Mouse (Mus musculus) ovary, adult 2 months (tissue): Measurements from ENCODE around the gene Ttc32. TPM values are rescaled to one million over a fixed set of nuclear protein-coding genes. Genes with fewer than 3 reads are reported as not detected.

Experiments used
- polyA plus RNA-seq: library from polyadenylated mRNA; depleted of rRNA; stranded (reverse); fragments of >200 nt; gene quantifications from 2 replicates; pipeline ENCODE4 v1.2.3, GENCODE M21; 2012; rRNA removed

The Ttc32 gene
- 10.6 and 10.8 TPM in 2 replicates for polyA plus RNA-seq

DNA sequence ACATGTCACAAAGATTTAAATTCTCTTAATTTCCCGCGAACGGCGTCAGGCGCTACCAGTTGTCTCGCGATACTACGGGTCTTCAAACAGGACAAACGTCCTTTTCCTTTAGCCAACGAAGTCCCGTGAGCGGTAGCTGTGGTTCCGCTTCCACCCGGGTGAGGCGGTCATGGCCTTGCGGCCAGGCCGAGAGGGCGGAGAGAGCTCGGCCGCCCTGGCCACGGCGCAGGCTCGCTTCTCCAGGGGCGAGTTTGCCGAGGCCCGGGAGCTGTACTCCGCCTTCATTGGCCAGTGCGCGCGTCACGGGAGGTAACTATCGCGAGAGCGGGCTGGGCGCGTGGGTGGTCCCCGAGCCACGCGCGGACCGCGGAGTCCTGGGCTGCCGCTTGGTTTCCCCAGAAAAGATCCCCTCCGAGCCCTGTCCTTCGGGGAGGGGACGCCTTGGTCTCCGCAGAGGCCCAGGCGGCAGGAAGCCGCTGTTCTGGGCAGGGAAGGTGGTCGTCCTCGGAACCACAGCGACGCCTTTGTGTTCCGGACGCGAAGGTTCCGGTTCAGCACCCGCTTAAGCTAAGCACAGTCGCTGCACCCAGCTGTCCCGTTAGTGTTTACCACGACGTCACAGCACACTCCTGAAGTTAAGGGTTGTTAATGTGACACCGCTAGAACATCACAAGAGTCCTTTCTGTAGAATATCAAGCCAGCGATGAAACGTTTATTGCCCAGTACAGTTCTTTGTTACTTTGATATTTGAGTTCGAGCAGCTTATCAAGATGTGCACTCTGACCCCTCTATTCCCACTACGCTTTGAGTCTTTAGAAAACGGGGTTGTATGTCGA lies at the start of gene Ttc32:
Gene Ttc32, plus strand, starts transcription at position 110 of the 836 bp plus-strand sequence.

Other genes with a start within 250 kb of the Ttc32 start
- gene Laptm4a, start 108.3 kb upstream of the Ttc32 start, polyA plus RNA-seq: 278 and 306 TPM in 2 replicates
- gene Matn3, start 82.1 kb upstream of the Ttc32 start, polyA plus RNA-seq: 0.13 and 0.15 TPM in 2 replicates
- gene Wdr35, start 56.1 kb upstream of the Ttc32 start, polyA plus RNA-seq: 2.7 and 2.9 TPM in 2 replicates